Mouse (Mus musculus): ENCODE data around the gene Cd248. TPM values are rescaled to one million over a fixed set of nuclear protein-coding genes. Genes with fewer than 3 reads are reported as not detected.
A peak's percentile ranks its signal among the peaks of the same experiment; 100 is the strongest.

Gene Cd248
- polyA plus RNA-seq, 1 experiment from 2014 or later = 158 TPM

- no peak for ATAC-seq (ENCODE audit: insufficient number of reproducible peaks, low FRiP score, low TSS enrichment, low read depth)
- Histone ChIP-seq H3K4me3 (replicated peaks) (peak overlapping the region; percentile 70), H3K4me1 (peaks cover 75% of the 10 kb centered on the region), H3K27me3 (peaks cover 6% of the 10 kb centered on the region), H3K9ac (no peak overlapping the region), H3K4me2 (replicated peaks) (peak overlapping the region; percentile 82), H3K9me3 (replicated peaks) (no peaks in the 10 kb centered on the region), H3K36me3 (no peaks in the 10 kb centered on the region), H3K27ac (replicated peaks) (peak overlapping the region; percentile 92)
- 5% methylated on average over 15 of the region's 15 CpGs for WGBS
Observed at GRCm38 (mm10) chr19:5067040-5067799, 658 bp upstream of the Cd248 start.

- Histone ChIP-seq H3K9me3 (replicated peaks) (no peaks in the 10 kb centered on the region), H3K4me1 (peaks cover 75% of the 10 kb centered on the region), H3K27ac (replicated peaks) (peak overlapping the region; percentile 92), H3K36me3 (no peaks in the 10 kb centered on the region), H3K4me2 (replicated peaks) (peak overlapping the region; percentile 82), H3K9ac (peak overlapping the region; percentile 88), H3K27me3 (peaks cover 6% of the 10 kb centered on the region), H3K4me3 (replicated peaks) (peak overlapping the region; percentile 70)
- ATAC-seq (ENCODE audit: insufficient number of reproducible peaks, low FRiP score, low TSS enrichment, low read depth) = no peak
- WGBS = 25% methylated on average over 21 of the region's 21 CpGs
Observed at GRCm38 (mm10) chr19:5068570-5069234, 824 bp downstream of the Cd248 start.

DNA sequence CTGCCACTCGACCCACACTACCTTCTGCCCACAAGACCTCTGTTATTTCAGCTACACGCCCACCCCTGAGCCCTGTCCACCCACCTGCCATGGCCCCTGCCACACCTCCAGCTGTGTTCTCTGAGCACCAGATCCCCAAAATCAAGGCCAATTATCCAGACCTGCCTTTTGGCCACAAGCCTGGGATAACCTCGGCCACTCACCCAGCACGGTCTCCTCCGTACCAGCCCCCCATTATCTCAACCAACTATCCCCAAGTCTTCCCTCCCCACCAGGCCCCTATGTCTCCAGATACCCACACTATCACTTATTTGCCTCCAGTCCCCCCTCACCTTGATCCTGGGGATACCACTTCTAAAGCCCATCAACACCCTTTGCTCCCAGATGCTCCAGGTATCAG, 1.6 kb downstream of the Cd248 start:
- Histone ChIP-seq H3K4me1 (peaks cover 74% of the 10 kb centered on the region), H3K4me3 (replicated peaks) (peak overlapping the region; percentile 70), H3K4me2 (replicated peaks) (peak overlapping the region; percentile 82), H3K27ac (replicated peaks) (peak overlapping the region; percentile 98), H3K9ac (peak overlapping the region; percentile 88), H3K36me3 (no peaks in the 10 kb centered on the region), H3K27me3 (peaks cover 6% of the 10 kb centered on the region), H3K9me3 (replicated peaks) (no peaks in the 10 kb centered on the region)
- ATAC-seq (ENCODE audit: insufficient number of reproducible peaks, low FRiP score, low TSS enrichment, low read depth) = no peak
- WGBS = 73% methylated on average over 5 of the region's 5 CpGs

GRCm38 (mm10) chr19:5069978-5070377, 2.1 kb downstream of the Cd248 start:
- no peaks in the 10 kb centered on the region for H3K9me3 ChIP-seq (replicated peaks)
- H3K4me1 ChIP-seq = peaks cover 69% of the 10 kb centered on the region
- H3K27me3 ChIP-seq = peaks cover 6% of the 10 kb centered on the region
- no peaks in the 10 kb centered on the region for H3K36me3 ChIP-seq
- WGBS = 77% methylated on average over 7 of the region's 7 CpGs
- ATAC-seq (ENCODE audit: insufficient number of reproducible peaks, low FRiP score, low TSS enrichment, low read depth) = no peak
- H3K4me3 ChIP-seq (replicated peaks) = peak overlapping the region; percentile 70
- peak overlapping the region; percentile 98 for H3K27ac ChIP-seq (replicated peaks)
- peak overlapping the region; percentile 82 for H3K4me2 ChIP-seq (replicated peaks)
- peak overlapping the region; percentile 7; the same call in 1 of the 2 replicates for H3K9ac ChIP-seq

DNA sequence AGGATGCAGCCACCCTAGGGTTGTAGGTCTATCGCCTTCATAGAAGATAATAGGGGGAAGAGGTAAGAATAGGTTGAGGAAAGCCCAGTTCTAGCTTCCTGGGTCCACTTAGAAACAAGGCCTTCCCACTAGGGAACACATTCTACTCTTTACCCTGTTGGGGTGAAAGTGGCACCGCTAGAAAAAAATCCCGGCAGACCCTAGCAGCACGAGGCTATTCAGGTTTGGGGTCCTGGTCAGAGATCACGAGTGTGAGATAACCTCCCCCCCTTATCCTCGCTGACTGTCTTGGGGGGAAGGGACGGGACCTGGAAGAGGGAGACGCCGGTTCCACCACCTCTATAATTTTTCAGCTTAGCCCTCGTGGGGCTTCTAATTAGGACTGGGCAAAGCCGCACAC, 3.2 kb downstream of the Cd248 start:
- peaks cover 62% of the 10 kb centered on the region for H3K4me1 ChIP-seq
- WGBS = 11% methylated on average over 11 of the region's 11 CpGs
- H3K9ac ChIP-seq = peak overlapping the region; percentile 22; the same call in 1 of the 2 replicates
- H3K4me3 ChIP-seq (replicated peaks) = peak overlapping the region; percentile 70
- peak overlapping the region; percentile 82 for H3K4me2 ChIP-seq (replicated peaks)
- H3K27me3 ChIP-seq = peaks cover 6% of the 10 kb centered on the region
- ATAC-seq (ENCODE audit: insufficient number of reproducible peaks, low FRiP score, low TSS enrichment, low read depth) = no peak
- peak overlapping the region; percentile 98 for H3K27ac ChIP-seq (replicated peaks)
- H3K9me3 ChIP-seq (replicated peaks) = no peaks in the 10 kb centered on the region
- H3K36me3 ChIP-seq = no peaks in the 10 kb centered on the region

GRCm38 (mm10) chr19:5071545-5072369, 3.9 kb downstream of the Cd248 start:
- peak; percentile 90 for ATAC-seq (ENCODE audit: insufficient number of reproducible peaks, low FRiP score, low TSS enrichment, low read depth)
- H3K9ac ChIP-seq = peak overlapping the region; percentile 31
- H3K4me1 ChIP-seq = peaks cover 60% of the 10 kb centered on the region

GRCm38 (mm10) chr19:5072389-5073019, 4.6 kb downstream of the Cd248 start:
- Histone ChIP-seq H3K4me2 (replicated peaks) (peak overlapping the region; percentile 82), H3K9me3 (replicated peaks) (no peaks in the 10 kb centered on the region), H3K27ac (replicated peaks) (peak overlapping the region; percentile 98), H3K9ac (peak overlapping the region; percentile 31), H3K4me3 (replicated peaks) (peak overlapping the region; percentile 70), H3K4me1 (peaks cover 53% of the 10 kb centered on the region), H3K36me3 (no peaks in the 10 kb centered on the region), H3K27me3 (peaks cover 6% of the 10 kb centered on the region)
- WGBS = 2% methylated on average over 20 of the region's 20 CpGs
- ATAC-seq (ENCODE audit: insufficient number of reproducible peaks, low FRiP score, low TSS enrichment, low read depth) = 0 out of 2 replicates have a peak, but pooled peaks have one; percentile 1

More at GRCm38 (mm10) chr19:5071545-5072369, 3.9 kb downstream of the Cd248 start:
- Histone ChIP-seq H3K4me2 (replicated peaks) (peak overlapping the region; percentile 82), H3K27me3 (peaks cover 6% of the 10 kb centered on the region), H3K27ac (replicated peaks) (peak overlapping the region; percentile 98), H3K4me3 (replicated peaks) (peak overlapping the region; percentile 70), H3K36me3 (no peaks in the 10 kb centered on the region), H3K9me3 (replicated peaks) (no peaks in the 10 kb centered on the region)
- 1% methylated on average over 40 of the region's 40 CpGs for WGBS

GRCm38 (mm10) chr19:5073028-5073427, 5.2 kb downstream of the Cd248 start:
- 1% methylated on average over 15 of the region's 15 CpGs for WGBS
- Histone ChIP-seq H3K27ac (replicated peaks) (peak overlapping the region; percentile 98), H3K9ac (no peak overlapping the region), H3K4me3 (replicated peaks) (peak overlapping the region; percentile 70), H3K9me3 (replicated peaks) (no peaks in the 10 kb centered on the region), H3K4me1 (peaks cover 47% of the 10 kb centered on the region), H3K27me3 (peaks cover 6% of the 10 kb centered on the region), H3K4me2 (replicated peaks) (peak overlapping the region; percentile 82), H3K36me3 (no peaks in the 10 kb centered on the region)
- ATAC-seq (ENCODE audit: insufficient number of reproducible peaks, low FRiP score, low TSS enrichment, low read depth) = no peak

GRCm38 (mm10) chr19:5073518-5073917, 5.6 kb downstream of the Cd248 start:
- H3K4me1 ChIP-seq = peaks cover 43% of the 10 kb centered on the region
- no peak for ATAC-seq (ENCODE audit: insufficient number of reproducible peaks, low FRiP score, low TSS enrichment, low read depth)
- no peaks in the 10 kb centered on the region for H3K9me3 ChIP-seq (replicated peaks)
- no peaks in the 10 kb centered on the region for H3K36me3 ChIP-seq
- peaks cover 3% of the 10 kb centered on the region for H3K27me3 ChIP-seq
- H3K4me2 ChIP-seq (replicated peaks) = no peak overlapping the region
- H3K27ac ChIP-seq (replicated peaks) = no peak overlapping the region
- no peak overlapping the region for H3K9ac ChIP-seq
- 33% methylated on average over 5 of the region's 5 CpGs for WGBS
- H3K4me3 ChIP-seq (replicated peaks) = peak overlapping the region; percentile 70; the same call in 1 of the 2 replicates

DNA sequence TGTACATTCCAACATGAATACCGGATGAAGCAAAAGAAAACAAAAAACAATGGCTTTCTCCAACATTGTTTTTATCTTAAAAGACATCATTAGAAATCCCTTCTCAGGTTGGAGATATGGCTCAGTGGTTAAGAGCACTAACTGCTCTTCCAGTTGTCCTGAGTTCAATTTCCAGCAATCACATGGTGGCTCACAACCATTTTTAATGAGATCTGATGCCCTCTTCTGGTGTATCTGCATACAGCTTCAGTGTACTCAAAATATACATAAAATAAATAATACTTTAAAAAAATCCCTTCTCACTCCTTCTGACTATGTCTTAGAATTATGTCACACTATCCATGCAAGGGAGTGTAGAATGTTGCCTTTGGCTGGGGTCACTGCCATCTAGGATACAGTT, 11.4 kb downstream of the Cd248 start:
- H3K4me2 ChIP-seq (replicated peaks) = no peak overlapping the region
- peaks cover 41% of the 10 kb centered on the region for H3K27me3 ChIP-seq
- 80% methylated on average over 1 of the region's 1 CpGs for WGBS
- no peak for ATAC-seq (ENCODE audit: insufficient number of reproducible peaks, low FRiP score, low TSS enrichment, low read depth)
- no peak overlapping the region for H3K9ac ChIP-seq
- no peak overlapping the region for H3K4me3 ChIP-seq (replicated peaks)
- no peaks in the 10 kb centered on the region for H3K9me3 ChIP-seq (replicated peaks)
- H3K27ac ChIP-seq (replicated peaks) = no peak overlapping the region
- no peaks in the 10 kb centered on the region for H3K36me3 ChIP-seq
- no peaks in the 10 kb centered on the region for H3K4me1 ChIP-seq
